Mouse (Mus musculus) liver, postnatal 0 days (tissue): ENCODE data around the gene Rps6kl1. TPM values are rescaled to one million over a fixed set of nuclear protein-coding genes. Genes with fewer than 3 reads are reported as not detected.

Experiments
- ATAC-seq: fragments of 200-750 bp; cut with Nextera tagmentation; 2 replicates; pipeline ENCODE4 v1.8.0; 2017; ENCODE audit warnings: mild to moderate bottlenecking, moderate library complexity
- DNase-seq: peaks from one replicate; pipeline ENCODE4 v3.0.0-alpha.2; 2016
- H3K27ac ChIP-seq: fragments of 300-500 bp; sonication (generic); 2 replicates; pipeline ENCODE4 v1.5.1; 2014; ENCODE audit warnings: antibody characterized with exemption, moderate library complexity, mild to moderate bottlenecking, low read depth
- H3K27me3 ChIP-seq: fragments of 300-500 bp; sonication (generic); 2 replicates; pipeline ENCODE4 v1.6.1; 2014; ENCODE audit warnings: low read length, control low read depth, mixed read lengths; ENCODE audit not compliant: insufficient read depth
- H3K36me3 ChIP-seq: fragments of 300-500 bp; sonication (generic); replicated peaks from 2 replicates; pipeline ENCODE4 v1.6.1; 2014; ENCODE audit warnings: mild to moderate bottlenecking, control low read depth, low read length, moderate library complexity, mixed read lengths; ENCODE audit not compliant: insufficient read depth
- H3K4me1 ChIP-seq: fragments of 300-500 bp; sonication (generic); 2 replicates; pipeline ENCODE4 v1.6.1; 2014; ENCODE audit warnings: antibody characterized with exemption, mild to moderate bottlenecking, control low read depth; ENCODE audit not compliant: insufficient read depth
- H3K4me2 ChIP-seq: fragments of 300-500 bp; sonication (generic); 2 replicates; pipeline ENCODE4 v1.6.1; 2014; ENCODE audit warnings: low read depth, mild to moderate bottlenecking, low read length, moderate library complexity, mixed read lengths
- H3K4me3 ChIP-seq: fragments of 300-500 bp; sonication (generic); 2 replicates; pipeline ENCODE4 v1.5.1; 2014; ENCODE audit warnings: low read depth, low read length
- H3K9ac ChIP-seq: fragments of 300-500 bp; sonication (generic); replicated peaks from 2 replicates; pipeline ENCODE4 v1.6.1; 2014; ENCODE audit warnings: mild to moderate bottlenecking, moderate library complexity
- H3K9me3 ChIP-seq: fragments of 300-500 bp; sonication (generic); 2 replicates; pipeline ENCODE4 v1.6.1; 2016; ENCODE audit warnings: mild to moderate bottlenecking, control low read depth, low read length, mixed read lengths
- CTCF ChIP-seq: sonication (generic); IDR thresholded peaks from 2 replicates; pipeline ENCODE4 v1.5.1; 2016; ENCODE audit warnings: antibody characterized with exemption, low read depth
- EP300 ChIP-seq: IDR thresholded peaks from 2 replicates; pipeline ENCODE4 v1.6.1; 2016; ENCODE audit warnings: antibody characterized with exemption, low read depth, mild to moderate bottlenecking
- WGBS: fragments of 180-500 bp; shearing (Covaris S2); extraction: QIAGEN DNeasy Blood & Tissue Kit; methylation state at CpG from one replicate; pipeline ENCODE4 v1.1.7; 2014; ENCODE audit not compliant: insufficient replicate concordance; 5-methylcytosine and 5-hydroxymethylcytosine counted together
- polyA plus RNA-seq: library from polyadenylated mRNA; unstranded; fragments of >200 nt; fragmentation: Nextera tagmentation; extraction: Ambion mirVana; gene quantifications from 2 replicates; pipeline ENCODE4 v1.2.1, GENCODE M21; 2015

Gene Rps6kl1
- polyA plus RNA-seq, 1 experiment from 2014 or later: 0.61 TPM

DNA sequence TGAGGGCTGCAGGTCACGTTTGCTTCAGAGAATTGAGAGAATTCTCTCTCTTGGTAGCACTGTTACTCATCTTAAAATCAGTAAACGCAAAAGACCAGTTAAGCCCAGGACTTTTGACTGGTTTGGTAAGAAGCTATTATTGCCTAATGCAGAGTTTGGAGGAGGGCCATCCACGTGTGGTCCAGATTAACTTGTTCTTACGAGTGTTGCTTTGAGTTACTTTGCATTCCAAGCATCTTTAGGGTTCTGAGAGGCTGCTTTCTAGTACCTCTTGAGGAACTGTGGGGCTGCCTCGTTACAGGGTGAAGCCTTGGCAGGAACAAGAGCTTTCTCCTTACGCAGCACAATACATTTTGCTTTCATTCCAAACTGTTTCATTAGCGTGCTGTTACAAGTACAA lies 35.4 kb downstream of the Rps6kl1 start:
- Histone ChIP-seq H3K4me2 (no peak overlapping the region), H3K27ac (no peak overlapping the region), H3K4me1 (peaks cover 27% of the 10 kb centered on the region), H3K36me3 (peaks cover 57% of the 10 kb centered on the region), H3K9ac (no peak overlapping the region), H3K4me3 (no peak overlapping the region), H3K9me3 (no peaks in the 10 kb centered on the region), H3K27me3 (no peaks in the 10 kb centered on the region)
- ATAC-seq (no peak), DNase-seq (no peak)
- TF ChIP-seq EP300: no peak
- TF ChIP-seq CTCF: no peak
- WGBS: 70% methylated on average over 7 of the region's 7 CpGs

DNA sequence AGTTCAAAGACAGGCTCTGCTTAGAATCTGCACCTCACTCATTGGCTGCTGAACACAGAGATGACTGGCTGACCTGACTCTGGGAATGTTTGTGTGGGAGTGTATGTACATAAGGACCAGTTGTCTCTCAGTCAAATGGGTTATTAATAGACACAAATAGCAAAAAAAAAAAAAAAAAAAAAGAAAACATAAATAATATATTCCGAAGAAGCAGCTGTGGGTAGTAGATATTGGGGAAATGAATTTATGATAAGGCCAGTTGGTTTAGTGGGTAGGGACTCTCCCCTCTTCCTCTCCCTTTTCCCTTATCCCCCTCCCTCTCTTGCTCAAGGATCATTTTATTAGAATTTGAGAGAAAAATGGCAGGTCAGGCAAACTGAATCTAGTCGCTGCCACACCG lies 37.1 kb downstream of the Rps6kl1 start:
- Histone ChIP-seq H3K27me3 (no peaks in the 10 kb centered on the region), H3K4me1 (peaks cover 39% of the 10 kb centered on the region), H3K9me3 (no peaks in the 10 kb centered on the region), H3K4me2 (no peak overlapping the region), H3K9ac (no peak overlapping the region), H3K27ac (no peak overlapping the region), H3K36me3 (peaks cover 43% of the 10 kb centered on the region), H3K4me3 (no peak overlapping the region)
- TF ChIP-seq EP300: no peak
- TF ChIP-seq CTCF: no peak
- no peak for DNase-seq
- 83% methylated on average over 3 of the region's 3 CpGs for WGBS
- ATAC-seq: no peak

DNA sequence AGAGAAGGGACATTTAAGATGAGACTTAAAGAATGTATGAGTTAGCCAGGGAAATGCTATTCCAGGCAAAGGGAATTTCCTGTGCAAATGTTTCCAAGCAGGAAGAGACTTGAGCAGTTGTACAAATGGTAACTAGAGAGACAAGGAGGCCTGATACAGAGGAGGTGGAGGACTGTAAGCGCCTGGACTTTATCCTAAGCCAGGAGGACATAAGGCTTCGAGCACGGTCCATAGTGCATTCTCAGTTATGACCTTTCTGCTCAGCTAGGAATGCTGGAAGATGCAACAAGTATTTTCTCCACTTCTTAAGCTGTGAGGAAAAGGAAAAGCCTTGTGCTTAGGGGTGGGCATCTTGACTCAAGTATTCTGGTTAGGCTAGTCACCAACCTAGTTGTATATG lies 37.7 kb downstream of the Rps6kl1 start:
- Histone ChIP-seq H3K27me3 (no peaks in the 10 kb centered on the region), H3K4me1 (peaks cover 40% of the 10 kb centered on the region), H3K27ac (peak overlapping the region; percentile 44), H3K4me3 (peak overlapping the region; percentile 1; the same call in 1 of the 2 replicates), H3K9ac (peak overlapping the region; percentile 35; the same call in 1 of the 2 replicates), H3K4me2 (peak overlapping the region; percentile 90), H3K9me3 (no peaks in the 10 kb centered on the region), H3K36me3 (peaks cover 38% of the 10 kb centered on the region)
- no peak for TF ChIP-seq EP300
- TF ChIP-seq CTCF: no peak
- ATAC-seq (no peak), DNase-seq (no peak)
- WGBS: 58% methylated on average over 3 of the region's 3 CpGs

DNA sequence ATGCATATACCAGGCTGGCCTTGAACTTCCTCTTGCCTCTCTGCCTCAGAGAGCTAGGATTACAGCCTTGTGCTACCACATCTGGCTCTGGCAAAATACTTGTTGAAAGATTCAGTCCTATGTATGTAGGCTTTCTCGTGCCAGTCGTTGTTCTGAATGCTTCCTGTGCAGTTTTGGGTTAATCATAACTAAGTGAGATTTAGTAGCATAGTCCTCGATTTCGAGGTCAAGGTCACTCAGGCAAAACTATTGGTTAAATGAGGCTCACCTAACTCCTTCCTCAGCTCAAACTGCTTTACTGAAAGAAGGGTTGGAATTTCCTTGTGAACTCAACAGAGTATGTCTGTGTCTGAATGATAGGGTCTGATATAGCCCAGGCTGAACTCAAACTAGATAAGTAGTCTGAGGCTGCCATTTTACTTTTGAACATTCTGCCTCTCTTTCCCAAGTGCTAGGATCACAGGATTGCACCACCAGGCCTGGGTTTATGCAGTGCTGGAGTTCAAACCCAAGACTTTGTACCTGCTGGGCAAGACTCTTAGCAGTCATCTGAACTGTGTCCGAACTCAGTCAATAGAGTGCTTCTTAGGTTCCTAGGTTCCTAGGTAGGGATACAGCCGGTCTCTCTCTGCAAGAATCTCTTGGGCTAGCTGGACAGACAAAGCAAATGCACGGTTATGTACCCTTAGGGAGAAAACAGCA lies 38.4 kb downstream of the Rps6kl1 start:
- H3K27me3 ChIP-seq: no peaks in the 10 kb centered on the region
- no peak for TF ChIP-seq CTCF
- H3K4me2 ChIP-seq: peak overlapping the region; percentile 90
- WGBS: 68% methylated on average over 7 of the region's 7 CpGs
- H3K4me1 ChIP-seq: peaks cover 41% of the 10 kb centered on the region
- H3K9me3 ChIP-seq: no peaks in the 10 kb centered on the region
- DNase-seq (no peak), ATAC-seq (no peak)
- peak overlapping the region; percentile 44 for H3K27ac ChIP-seq
- H3K36me3 ChIP-seq: peaks cover 32% of the 10 kb centered on the region
- peak overlapping the region; percentile 96 for H3K4me3 ChIP-seq
- H3K9ac ChIP-seq: peak overlapping the region; percentile 98; the same call in 1 of the 2 replicates

DNA sequence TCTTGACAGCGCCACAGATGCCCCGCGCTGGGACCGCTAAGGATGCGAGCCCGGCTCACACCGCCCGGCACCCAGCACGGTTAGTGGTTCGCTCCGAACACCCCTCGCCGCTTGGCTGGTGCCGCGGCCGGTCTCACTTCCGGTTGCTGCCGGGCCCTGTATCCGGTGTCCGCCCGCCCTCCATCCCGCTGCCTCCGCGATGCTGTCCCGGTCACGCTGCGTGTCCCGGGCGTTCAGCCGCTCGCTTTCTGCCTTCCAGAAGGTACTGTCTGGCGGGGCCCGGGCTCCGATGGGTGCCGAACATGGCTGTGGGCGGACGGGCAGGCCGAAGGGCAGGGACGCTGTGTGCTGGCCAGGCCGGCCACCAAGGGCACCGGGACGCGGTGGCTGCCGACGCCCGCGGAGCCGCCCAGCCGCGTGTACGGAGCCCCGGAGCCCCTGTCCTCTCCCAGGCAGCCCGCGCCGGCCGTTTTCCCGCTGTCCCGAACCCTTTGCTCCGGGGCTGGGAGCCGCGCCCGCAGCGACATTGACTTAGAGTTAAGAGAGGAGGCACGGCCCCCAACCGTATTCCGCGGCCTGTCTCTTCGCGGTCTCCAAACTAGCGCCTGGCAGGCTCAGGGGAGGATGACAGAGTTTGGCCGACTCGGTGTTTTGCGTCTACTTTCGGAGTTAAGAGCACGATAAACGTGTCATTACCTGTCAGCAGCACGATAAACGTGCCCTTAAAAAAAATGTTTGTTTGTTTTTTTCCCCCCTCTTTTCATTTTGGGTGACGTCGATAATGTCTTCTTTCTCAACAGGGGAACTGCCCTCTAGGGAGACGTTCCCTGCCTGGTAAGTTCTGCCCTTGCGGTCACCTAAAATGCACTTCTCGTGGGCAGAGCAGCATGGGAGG lies 40.1 kb downstream of the Rps6kl1 start, which contains the start of the genes Prox2 and Dlst:
Gene Prox2 (minus strand): TSS at position 62 of the 895 bp plus-strand sequence.
Gene Dlst (plus strand): TSS at position 136 of the 895 bp plus-strand sequence.
- H3K9me3 ChIP-seq: no peaks in the 10 kb centered on the region
- H3K4me3 ChIP-seq: peak within 1 kb of the TSS; percentile 96
- H3K36me3 ChIP-seq: peaks cover 20% of the 10 kb centered on the region
- ATAC-seq (peak; percentile 96), DNase-seq (peak; percentile 93)
- under 1% methylated on average over 78 of the region's 83 CpGs for WGBS
- TF ChIP-seq CTCF (no peak), EP300 (peak; percentile 56; the same call in 1 of the 2 replicates)
- H3K27me3 ChIP-seq: no peaks in the 10 kb centered on the region
- H3K27ac ChIP-seq: peak within 1 kb of the TSS; percentile 97
- H3K4me1 ChIP-seq: peaks cover 44% of the 10 kb centered on the region
- peak within 1 kb of the TSS; percentile 98 for H3K9ac ChIP-seq
- H3K4me2 ChIP-seq: peak within 1 kb of the TSS; percentile 90
